Mouse (Mus musculus): ENCODE measurements around the gene Efcab9.

Efcab9 gene

GRCm38 (mm10) chr11:32556333-32556990 lies 24.6 kb upstream of the Efcab9 start:
- intact Hi-C loops (cut with DNase I), result no loop called here

GRCm38 (mm10) chr11:32555103-32555689 lies 23.3 kb upstream of the Efcab9 start:
- intact Hi-C loops (cut with DNase I), result no loop called here

GRCm38 (mm10) chr11:32554141-32555091 lies 22.5 kb upstream of the Efcab9 start:
- intact Hi-C loops (cut with DNase I), result no loop called here

- intact Hi-C loops (cut with DNase I), result no loop called here
These were observed 21.6 kb upstream of the Efcab9 start for GRCm38 (mm10) chr11:32553311-32554140.

- intact Hi-C loops (cut with DNase I), result no loop called here
These were observed 20.7 kb upstream of the Efcab9 start for GRCm38 (mm10) chr11:32552401-32553090.

- intact Hi-C loops (cut with DNase I), result no loop called here
These were observed 19.9 kb upstream of the Efcab9 start for GRCm38 (mm10) chr11:32551579-32552297.

GRCm38 (mm10) chr11:32551056-32551455 lies 19.2 kb upstream of the Efcab9 start:
- intact Hi-C loops (cut with DNase I), result no loop called here

- intact Hi-C loops (cut with DNase I), result no loop called here
These were observed 18.2 kb upstream of the Efcab9 start for GRCm38 (mm10) chr11:32550102-32550501.

- intact Hi-C loops (cut with DNase I), result no loop called here
These were observed 17.4 kb upstream of the Efcab9 start for GRCm38 (mm10) chr11:32549236-32549635.

GRCm38 (mm10) chr11:32548240-32548639 lies 16.4 kb upstream of the Efcab9 start:
- intact Hi-C loops (cut with DNase I), result no loop called here

GRCm38 (mm10) chr11:32547391-32547947 lies 15.6 kb upstream of the Efcab9 start:
- intact Hi-C loops (cut with DNase I), result no loop called here

- intact Hi-C loops (cut with DNase I), result no loop called here
These were observed 14.6 kb upstream of the Efcab9 start for GRCm38 (mm10) chr11:32546483-32546882.

GRCm38 (mm10) chr11:32545605-32546004 lies 13.7 kb upstream of the Efcab9 start:
- intact Hi-C loops (cut with DNase I), result no loop called here

- intact Hi-C loops (cut with DNase I), result no loop called here
These were observed 12.6 kb upstream of the Efcab9 start for GRCm38 (mm10) chr11:32544497-32544896.

- intact Hi-C loops (cut with DNase I), result no loop called here
These were observed 12.2 kb upstream of the Efcab9 start for GRCm38 (mm10) chr11:32544041-32544440.

GRCm38 (mm10) chr11:32542687-32543411 lies 11.0 kb upstream of the Efcab9 start:
- intact Hi-C loops (cut with DNase I), result no loop called here

- intact Hi-C loops (cut with DNase I), result no loop called here
These were observed 10.3 kb upstream of the Efcab9 start for GRCm38 (mm10) chr11:32542181-32542580.

- intact Hi-C loops (cut with DNase I), result no loop called here
These were observed 8.6 kb upstream of the Efcab9 start for GRCm38 (mm10) chr11:32540463-32540862.

- intact Hi-C loops (cut with DNase I), result no loop called here
These were observed 7.8 kb upstream of the Efcab9 start for GRCm38 (mm10) chr11:32539717-32540116.
